Mouse (Mus musculus) forelimb bud, embryonic 11.5 days (tissue): ENCODE results near the gene Scly.

Experiments used
- DNase-seq: peaks from one replicate; pipeline ENCODE4 v3.0.0-alpha.2; 2012; ENCODE audit warnings: low read depth, low spot score

Scly gene

DNA sequence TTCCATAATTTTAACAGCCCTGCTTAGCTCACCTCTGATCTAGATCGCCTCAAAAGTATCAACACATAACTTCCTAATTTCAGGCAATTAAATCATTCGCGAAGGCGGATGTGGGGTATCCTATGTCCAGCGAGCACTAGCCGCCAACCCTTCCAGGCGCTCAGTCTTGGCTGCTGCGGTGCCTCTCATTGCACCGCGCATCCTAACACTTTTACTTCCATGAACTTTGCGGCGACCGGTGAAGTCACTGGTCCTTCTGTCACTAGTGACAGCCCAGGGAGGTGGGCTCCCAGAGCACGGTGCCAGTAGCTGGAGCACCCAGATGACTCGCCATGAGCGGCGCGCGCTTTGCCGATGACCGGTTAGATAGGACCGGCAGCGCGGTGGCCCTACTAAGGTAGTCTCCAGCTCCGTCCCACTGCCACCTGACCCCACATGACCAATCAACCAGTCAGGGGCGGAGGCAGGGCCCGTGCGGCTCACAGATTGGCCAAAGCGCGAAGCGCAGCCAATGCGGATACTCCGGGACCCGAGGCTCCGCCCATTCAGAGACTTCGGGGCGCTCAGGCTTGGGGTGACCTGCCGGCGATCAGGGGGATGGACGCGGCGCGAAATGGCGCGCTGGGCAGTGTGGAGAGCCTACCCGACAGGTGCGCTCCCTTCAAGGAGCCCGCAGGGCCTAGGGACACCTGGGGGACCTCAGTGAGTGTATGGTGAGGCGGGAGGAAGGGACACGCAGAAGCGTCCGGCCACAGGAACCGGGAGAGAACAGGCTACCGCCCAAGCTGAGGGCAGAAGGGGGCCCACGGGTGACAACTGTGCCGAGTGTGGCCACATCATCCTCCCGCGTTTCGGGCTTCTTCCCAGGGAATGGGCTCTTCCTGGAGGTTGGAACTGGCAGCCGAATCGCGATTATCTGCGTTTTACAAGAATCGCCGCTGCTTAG, at the start of gene Scly:
TSS of gene Scly (plus strand) at position 540 of the 946 bp plus-strand sequence.
- peak; percentile 90 for DNase-seq

DNA sequence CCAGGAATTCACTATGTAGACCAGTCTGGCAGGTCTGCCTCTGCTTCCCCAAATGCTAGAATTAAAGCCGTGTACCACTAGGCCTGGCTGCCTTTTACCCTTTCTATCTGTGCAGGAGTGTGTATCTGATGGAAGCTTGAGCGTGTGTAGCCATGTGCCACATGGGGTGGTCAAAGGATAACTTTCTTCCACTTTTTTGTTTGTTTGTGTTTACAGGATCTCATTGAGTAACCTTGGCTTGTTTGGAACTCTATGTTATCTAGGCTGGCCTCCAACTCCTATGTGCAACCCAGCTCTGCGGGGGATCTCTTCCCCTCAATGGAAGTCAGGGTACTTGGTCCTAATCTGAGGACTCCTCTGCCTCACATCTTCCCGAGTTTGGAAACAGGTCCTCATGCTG, 49.2 kb upstream of the Scly start:
- no peak for DNase-seq

DNA sequence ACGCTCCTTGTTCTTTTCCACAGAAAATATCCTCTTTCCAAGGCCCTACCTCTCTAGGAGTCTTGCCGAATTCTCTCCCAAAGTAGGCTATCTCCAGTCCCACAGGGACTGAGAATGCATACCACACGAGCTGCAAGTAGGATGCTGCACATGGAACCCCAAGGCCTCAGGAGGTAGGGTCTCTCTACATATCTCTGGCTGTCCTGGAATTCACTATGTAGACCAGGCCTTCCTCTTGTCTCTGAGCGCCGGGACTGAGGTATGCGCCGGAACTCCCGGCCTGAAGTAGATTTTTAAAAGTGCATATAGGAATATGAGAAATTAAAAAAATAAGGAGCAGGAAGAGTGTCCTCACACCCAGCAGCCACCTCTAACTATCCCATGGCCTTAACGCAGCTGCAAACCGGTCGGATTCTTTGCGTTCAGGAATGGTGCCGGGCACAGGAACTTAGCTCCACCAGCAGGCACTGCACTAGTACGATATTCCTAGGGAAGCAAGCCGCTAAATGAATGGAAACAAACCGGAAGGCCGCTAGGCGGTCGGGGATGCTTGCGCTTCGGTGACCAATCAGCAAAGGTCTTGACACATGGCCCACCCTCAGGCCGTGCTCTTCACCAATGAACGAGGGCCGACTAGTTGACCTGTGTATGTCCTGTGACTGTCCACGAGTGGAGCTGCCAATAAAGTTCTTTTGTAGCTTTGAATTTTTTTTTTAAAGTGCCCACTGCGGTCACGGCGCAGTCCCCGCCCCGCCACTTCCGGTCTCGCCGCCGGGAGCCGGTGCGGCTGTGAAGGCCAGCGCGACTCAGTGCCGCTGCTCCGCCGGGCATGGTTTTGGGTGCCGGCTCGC, 48.3 kb upstream of the Scly start, which contains the start of gene Ube2f:
TSS of gene Ube2f (plus strand) at position 741 of the 851 bp plus-strand sequence.
- DNase-seq, result peak; percentile 98

DNA sequence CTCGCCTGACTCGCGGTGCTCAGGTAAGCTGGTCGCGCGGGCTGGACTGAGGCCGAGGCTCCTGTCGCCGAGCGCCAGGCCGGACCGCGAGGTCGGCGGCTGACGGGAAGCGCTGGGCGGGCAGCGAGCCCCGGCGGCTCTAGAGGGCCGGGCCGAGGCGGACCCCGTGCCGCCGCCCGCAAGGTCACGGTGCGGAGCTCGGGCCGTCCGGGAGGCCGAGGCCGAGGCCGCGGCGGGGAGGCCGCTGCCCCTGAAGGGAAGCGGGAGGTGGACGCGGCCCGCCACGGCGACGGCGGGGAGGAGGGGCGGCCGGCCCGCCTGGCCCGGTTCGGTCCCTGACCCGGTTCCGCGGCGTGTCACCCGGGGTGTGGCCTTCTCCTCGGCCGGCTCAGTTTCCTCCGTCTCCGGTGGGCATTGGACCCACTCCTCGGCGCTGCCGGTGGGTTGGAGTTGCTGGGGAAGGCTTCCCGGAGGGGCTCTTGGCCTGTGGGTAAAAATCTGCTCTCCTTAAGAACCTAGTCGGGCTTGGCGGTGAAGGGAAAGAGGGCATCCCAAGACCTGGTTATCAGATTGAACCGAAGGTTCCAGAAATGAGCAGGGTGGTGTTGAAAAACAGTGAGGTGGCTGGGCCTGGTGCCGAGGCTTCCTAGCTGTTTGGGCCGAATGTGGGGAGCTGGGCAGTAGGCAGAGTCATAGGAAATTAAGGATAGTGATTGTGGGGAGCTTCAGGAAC, 47.6 kb upstream of the Scly start:
- DNase-seq, result no peak

DNA sequence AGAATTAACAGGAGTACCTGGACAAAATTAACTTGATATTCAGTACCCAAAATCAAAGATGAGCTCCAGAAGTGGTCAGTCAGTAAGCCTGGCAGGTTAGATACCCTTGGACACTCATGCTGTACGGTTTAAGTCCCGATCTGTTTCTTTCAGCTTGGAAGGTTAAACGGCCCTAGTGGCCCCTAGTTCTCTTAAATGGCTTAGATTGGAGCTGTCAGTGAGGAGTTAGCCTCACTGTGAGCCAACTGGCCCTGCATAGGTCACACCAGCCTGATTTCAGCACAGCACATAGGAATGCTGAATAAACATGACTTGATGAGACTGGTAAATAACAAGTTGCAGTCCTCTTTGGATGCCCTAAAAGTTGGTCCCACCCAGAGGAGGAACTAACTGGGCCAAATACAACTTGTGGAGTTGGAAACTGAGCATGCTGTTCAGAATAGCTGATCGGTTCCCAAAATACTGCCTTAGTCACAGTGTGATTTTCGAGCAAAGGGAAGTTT, 46.9 kb upstream of the Scly start:
- DNase-seq, result no peak

DNA sequence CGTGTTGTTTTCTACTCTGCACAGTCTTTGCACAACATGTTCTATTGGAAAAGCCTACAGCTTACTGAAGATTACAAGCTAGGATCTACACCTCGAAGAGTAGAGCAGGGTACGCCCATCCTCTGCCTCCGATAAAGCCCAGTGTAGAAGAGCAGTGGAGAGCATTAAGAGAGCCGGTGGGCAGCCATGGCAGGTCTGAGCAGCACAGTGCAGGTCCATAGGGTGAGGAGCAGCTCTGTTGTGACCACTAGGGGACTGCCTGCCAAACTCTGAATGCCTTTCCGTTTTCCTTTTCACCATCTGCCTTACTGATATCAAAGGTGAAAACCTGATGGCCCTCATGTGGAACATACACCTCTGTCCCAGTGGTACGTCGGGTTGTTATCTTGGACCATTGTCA, 46.2 kb upstream of the Scly start:
- DNase-seq, result no peak

DNA sequence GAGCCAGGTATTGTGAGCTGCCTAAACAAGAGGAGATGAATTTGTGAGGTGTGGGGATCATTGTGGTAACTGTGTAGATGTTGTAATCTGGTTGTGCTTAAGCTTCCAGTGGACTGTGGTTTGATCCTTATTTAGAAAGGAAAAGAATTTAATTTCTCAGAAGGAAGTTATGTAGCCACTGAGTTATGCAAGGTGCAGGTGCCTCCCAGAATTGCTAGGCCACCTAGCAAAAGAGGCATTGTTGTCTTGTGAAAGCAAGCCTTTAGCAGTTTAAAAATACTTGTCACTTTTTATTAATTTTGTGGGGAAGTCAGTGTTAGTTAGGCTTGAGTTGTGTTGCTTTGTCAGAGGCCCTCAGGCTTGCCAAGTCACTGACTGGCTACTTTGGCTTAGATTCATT, 40.2 kb upstream of the Scly start:
- DNase-seq, result no peak

DNA sequence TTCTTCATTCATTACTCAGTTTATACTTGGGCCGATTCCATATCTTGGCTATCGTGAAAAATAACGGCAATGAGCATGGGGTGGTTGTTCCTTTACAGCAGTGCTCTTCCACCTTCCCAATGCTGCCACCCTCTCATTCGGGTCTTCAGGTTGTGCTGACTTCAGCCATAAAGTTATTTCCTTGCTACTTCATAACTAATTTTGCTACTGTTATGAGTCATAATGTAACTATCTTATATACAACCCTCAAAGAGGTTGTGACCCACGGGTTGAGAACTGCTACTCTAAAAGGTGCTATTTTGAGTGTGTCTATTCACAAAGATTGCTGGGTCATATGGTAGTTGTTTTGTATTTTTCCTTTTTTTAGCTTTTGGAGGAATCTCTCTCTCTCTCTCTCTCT, 38.3 kb upstream of the Scly start:
- DNase-seq, result no peak

DNA sequence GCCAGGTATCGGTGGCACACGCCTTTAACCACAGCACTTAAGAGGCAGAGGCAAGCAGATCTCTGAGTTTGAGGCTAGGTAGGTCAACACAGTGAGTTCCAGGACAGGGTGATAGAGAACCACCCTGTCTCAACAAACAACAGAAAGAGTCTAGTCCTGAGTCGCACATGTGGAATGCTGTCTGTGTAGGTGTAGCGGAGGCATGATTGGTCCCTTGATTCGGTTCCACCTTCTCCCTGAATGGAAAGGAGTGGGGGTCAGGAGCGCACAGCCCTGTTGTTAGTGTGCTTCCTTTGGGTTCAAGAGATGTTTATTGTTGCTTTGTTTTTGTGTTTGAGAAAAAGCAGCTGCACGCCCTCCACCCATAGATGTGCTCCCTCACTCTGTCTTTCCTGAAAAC, 35.6 kb upstream of the Scly start:
- DNase-seq, result no peak

DNA sequence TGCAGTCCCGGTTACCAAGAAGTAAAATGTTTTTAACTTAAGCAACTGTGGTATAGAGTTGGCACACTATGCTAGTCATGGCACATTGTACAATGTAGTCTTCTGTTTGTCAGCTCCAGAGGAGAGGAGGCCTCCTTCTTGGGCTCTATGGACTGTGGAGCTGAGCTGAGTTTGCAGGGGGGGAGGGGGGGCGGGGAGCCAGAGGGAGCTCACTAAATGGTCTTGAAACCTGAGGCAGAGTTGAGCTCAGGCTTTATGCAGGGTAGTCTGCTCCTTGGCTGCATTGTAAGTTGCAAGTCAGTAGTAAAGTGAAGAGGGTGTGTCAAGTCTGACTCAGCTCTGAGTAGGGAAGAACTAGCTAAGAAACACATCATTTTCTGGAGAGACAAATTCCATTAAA, 25.9 kb upstream of the Scly start:
- DNase-seq, result no peak

DNA sequence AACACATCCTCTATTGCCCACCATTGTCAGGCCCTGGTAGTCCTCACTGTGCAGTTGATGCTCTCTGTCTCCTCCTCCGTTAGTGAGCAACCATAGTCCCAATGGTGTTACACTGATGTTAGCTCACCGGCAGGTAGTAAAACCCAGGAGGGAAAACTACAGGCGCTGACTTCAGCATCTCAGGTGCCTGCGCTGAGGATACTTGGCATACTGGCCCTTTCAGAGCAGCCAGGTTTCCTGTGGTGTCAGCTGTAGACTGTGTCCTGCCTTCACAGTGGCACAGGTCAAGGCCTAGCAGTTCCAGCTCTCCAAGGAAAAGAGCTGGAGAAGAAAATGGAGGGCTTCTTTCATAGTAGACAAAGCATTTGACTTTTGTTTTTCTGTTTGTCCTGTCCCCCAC, 21.6 kb upstream of the Scly start:
- no peak for DNase-seq

DNA sequence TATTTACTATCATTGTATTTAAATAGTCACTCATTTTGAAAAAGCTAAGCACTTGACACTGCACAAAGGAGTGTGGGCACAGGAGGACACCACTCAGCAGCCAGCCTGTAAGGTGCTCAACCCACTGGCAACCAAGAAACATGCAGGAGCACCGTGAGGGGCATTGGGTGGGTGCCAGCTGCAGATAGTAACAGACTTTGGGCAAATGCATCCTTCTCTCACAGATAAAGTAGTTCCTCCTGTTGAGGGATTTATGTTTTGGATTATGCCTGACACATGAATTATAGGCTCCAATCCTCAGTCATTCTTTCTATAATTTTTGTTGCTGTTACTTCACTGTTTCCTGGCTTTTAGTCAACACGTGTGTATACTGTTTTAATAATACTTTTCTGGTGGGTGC, 20.7 kb upstream of the Scly start:
- no peak for DNase-seq

DNA sequence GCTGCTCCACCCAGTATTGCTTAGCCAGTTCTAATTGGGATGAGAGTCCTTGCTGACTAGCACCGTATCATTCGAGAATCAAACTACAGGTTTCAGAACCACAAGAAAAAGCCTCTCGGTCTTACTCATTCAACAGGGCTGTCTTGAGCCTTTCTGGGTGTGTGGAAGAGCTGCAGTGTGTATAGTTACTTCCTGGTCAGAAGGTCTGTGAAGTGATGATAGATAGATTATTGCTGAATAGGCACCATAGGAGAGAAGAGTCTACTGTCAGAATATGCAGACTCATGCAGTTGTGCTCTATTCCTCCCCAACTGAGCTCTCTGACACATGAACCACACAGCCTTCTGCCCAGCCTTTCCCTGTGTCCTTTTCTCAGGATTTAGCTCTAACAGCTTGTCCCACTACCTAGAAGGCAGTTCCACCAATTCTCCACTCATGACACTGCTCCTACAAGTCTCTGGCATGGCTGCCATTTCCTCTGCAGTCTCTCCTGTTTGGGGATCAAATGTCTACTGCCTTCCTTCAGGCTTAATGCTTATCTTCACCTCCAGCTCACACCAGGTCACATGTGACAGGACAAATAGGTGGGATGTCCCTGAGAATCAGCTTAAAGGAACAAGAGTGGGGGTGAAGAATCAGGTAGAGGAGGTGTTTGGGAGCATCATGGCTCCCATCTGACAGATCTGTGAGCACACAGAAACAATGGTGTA, 19.6 kb upstream of the Scly start:
- no peak for DNase-seq

DNA sequence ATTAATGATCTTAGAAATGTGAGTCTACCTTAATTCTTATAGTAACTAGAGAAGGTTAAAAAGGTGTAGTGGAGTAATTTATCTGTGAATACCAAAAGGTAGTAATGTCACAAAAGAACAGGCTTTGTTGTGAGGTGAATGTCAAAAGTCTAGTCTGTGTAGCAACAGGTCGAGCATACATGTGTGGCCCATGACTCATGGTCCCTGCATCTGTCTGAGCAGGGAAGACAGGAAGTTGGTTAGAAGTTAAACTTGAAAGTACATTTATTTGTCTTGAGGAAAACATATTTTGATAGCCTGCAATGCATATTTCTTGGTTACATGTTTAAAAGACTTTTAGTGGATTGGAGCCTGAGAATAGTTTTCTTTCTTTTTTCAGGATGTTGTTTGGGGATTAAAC, 19.0 kb upstream of the Scly start:
- DNase-seq, result no peak

DNA sequence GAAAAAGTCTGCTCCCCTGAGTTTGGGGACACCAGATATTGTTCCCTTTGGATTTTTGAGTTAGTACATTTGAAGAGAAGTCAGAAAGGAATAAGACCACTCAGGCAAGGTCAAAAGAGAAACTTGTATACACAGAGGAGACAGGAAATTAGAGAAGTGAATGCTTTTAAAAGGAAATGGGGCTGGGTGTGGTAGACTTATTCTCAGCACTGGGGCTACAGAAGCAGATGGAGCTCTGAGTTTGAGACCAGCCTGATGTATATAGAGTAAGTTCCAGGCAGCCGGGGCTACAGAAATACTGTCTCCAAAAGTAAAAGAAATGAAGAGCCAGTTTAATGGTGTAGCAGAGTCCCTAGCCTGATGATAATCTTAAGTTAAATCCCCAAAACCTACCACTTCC, 15.6 kb upstream of the Scly start:
- DNase-seq, result no peak

DNA sequence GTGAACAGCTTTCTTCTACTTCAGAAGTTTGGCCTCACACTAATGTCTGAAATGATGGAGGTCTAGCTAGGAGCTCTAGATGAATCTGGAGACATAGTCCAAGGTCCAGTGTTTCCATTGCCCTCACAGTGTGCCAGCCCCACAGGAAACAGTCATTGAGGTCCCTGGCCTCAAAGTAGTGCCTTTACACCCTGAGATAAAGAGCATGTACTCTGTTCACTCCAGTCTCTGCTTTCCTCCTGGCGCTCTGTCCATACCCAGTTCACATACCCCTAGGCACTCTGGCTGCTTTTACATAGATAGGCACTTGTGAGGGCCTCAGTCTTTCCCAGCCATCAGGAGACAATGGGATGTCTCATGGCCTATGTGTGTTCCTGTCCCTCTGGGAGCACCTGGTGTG, 8.8 kb upstream of the Scly start:
- DNase-seq, result no peak

DNA sequence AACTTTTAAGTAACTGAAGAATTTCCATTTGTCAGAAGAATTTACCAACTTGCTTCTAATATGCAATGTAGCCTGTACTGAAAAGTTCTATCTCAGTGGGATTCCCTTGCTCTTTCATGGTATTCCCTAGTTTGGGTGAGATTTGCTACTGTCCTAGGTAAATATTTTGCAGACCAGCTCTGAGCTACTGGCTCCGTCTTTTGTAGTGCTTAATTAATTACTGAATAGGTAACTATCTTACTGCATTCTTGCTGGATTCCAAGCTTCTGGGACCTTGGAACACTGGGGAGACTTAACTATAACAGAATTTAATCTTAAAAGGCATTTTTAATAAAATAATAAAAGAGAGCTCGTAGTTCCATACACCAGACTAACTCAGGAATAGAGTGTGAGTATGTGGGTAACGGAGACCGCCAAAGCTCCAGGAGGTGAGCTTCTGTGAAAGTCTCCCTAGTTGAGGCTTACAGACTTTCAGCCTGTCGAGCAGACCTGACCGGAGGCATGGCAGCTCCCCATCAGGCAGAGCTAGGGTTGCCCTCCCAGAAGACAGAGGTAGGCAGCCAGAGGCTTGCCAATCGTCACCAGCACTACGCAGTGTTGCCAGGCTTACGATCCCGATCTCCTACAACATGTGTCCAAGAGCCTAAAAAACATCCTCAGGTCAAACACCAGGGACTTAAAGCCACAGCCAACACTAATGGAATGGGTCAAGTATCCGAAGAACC, 5.9 kb upstream of the Scly start:
- DNase-seq, result no peak

DNA sequence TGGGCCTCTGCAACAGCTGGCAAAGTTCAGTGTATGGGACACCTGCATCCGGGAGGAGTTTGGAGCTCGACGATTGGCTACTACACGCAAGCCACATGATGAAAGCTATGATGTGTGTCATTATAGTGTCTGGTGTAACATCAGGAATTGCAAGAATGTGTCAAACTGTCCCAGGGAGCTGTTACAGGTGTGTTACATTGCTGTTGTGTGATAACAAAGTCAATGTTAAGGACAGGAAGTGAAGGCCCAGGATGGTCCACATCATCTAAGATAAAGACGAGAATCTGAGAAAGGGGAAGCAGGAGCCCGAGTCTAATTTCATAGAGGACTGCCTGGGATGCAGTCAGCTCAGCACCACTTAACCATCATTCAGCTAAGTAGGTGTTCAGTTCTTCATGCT, 2.6 kb upstream of the Scly start:
- DNase-seq, result no peak

DNA sequence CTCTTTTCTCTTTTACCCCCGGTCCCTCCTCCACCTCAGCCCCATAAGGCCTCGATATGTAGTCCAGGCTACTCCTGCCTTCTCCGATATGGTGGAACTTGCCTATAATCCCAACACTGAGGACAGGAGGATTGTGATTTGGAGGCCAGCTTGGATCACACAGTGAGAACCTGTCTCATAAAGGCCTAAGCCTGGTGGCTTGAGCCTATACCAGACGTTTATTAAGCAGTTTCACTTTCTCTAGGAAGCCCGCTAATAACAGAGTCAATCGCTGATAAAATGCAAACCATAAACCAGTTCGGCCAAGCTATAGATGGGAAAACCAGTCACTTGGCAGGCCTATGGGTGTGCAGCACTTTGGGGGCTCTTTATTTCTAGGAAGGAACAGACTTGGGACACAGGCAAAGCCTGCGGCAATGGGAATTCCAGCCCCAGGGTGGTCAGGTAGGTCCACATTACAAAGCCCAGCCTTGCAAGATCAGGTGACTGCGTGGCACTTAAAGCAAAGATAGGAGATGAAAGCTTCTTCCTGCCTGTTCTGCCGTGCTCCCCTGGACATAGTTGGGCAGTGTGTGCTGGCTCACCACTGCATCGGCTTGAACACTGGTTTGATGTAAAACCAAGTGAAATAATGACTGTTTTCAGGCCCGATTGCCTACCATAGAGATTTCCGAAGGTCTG, 1.0 kb downstream of the Scly start:
- DNase-seq, result no peak
